Mouse (Mus musculus): ENCODE measurements around the gene Csrnp1. TPM values are rescaled to one million over a fixed set of nuclear protein-coding genes. Genes with fewer than 3 reads are reported as not detected.

Csrnp1 gene
- polyA plus RNA-seq, 1 experiment: 9.2 TPM

- Histone ChIP-seq H3K4me3 (no peak overlapping the region), H3K27me3 (ENCODE audit: control insufficient read depth, insufficient read depth, insufficient read length) (no peaks in the 10 kb centered on the region), H3K4me2 (ENCODE audit: low read depth) (peak overlapping the region; percentile 71), H3K79me2 (ENCODE audit: control insufficient read depth, insufficient read depth) (no peaks in the 10 kb centered on the region), H3K36me3 (ENCODE audit: control insufficient read depth, insufficient read depth) (no peaks in the 10 kb centered on the region), H3ac (ENCODE audit: control insufficient read depth, insufficient read length) (no peak overlapping the region)
- no peak for TF ChIP-seq TCF3 (IDR thresholded peaks at IDR 0.05; ENCODE audit: insufficient read length, low read depth)
- TF ChIP-seq USF1 (IDR thresholded peaks at IDR 0.05; ENCODE audit: low read depth): peak; percentile 93
Measured at GRCm38 (mm10) chr9:120011533-120011932, 27.1 kb upstream of the Csrnp1 start.

GRCm38 (mm10) chr9:120010781-120011511 lies 26.5 kb upstream of the Csrnp1 start:
- H3K27me3 ChIP-seq (ENCODE audit: control insufficient read depth, insufficient read depth, insufficient read length): no peaks in the 10 kb centered on the region
- H3K36me3 ChIP-seq (ENCODE audit: control insufficient read depth, insufficient read depth): no peaks in the 10 kb centered on the region
- no peak for TF ChIP-seq E2F4 (IDR thresholded peaks at IDR 0.05; ENCODE audit: insufficient read depth)
- peak in 2 of 3 experiments; percentile 35 to 58 for TF ChIP-seq MYOG (IDR thresholded peaks at IDR 0.05; ENCODE audit: control insufficient read depth in 1 of 3, insufficient read depth in 1 of 3, insufficient read length in 2 of 3, low read depth in 2 of 3)
- TF ChIP-seq SRF (IDR thresholded peaks at IDR 0.05; ENCODE audit: control insufficient read depth, insufficient read length, low read depth): no peak
- no peak for TF ChIP-seq REST (IDR thresholded peaks at IDR 0.05; ENCODE audit: insufficient read depth, insufficient read length)
- no peak for TF ChIP-seq USF1 (IDR thresholded peaks at IDR 0.05; ENCODE audit: low read depth)
- TF ChIP-seq TCF3 (IDR thresholded peaks at IDR 0.05; ENCODE audit: insufficient read length, low read depth): no peak
- TF ChIP-seq MAX (IDR thresholded peaks at IDR 0.05; ENCODE audit: low read depth): no peak
- TF ChIP-seq POLR2AphosphoS2 (IDR thresholded peaks at IDR 0.05; ENCODE audit: insufficient read length, low read depth): peak; percentile 89
- TF ChIP-seq POLR2A (IDR thresholded peaks at IDR 0.05; ENCODE audit: insufficient read length, low read depth): peak; percentile 38
- no peak for TF ChIP-seq TCF12 (IDR thresholded peaks at IDR 0.05; ENCODE audit: insufficient read depth, poor library complexity, severe bottlenecking)
- no peak for TF ChIP-seq CEBPB (IDR thresholded peaks at IDR 0.05; ENCODE audit: insufficient read depth, poor library complexity, severe bottlenecking)
- peak in 1 of 3 experiments; percentile 60 for TF ChIP-seq MYOD1 (IDR thresholded peaks at IDR 0.05; ENCODE audit: control insufficient read depth in 1 of 3, insufficient read length in 2 of 3, low read depth in 2 of 3)
- H3K4me2 ChIP-seq (ENCODE audit: low read depth): peak overlapping the region; percentile 71
- no peaks in the 10 kb centered on the region for H3K79me2 ChIP-seq (ENCODE audit: control insufficient read depth, insufficient read depth)
- no peak overlapping the region for H3ac ChIP-seq (ENCODE audit: control insufficient read depth, insufficient read length)
- no peak overlapping the region for H3K4me3 ChIP-seq

GRCm38 (mm10) chr9:120009871-120010270 lies 25.4 kb upstream of the Csrnp1 start:
- no peaks in the 10 kb centered on the region for H3K36me3 ChIP-seq (ENCODE audit: control insufficient read depth, insufficient read depth)
- no peak overlapping the region for H3K4me2 ChIP-seq (ENCODE audit: low read depth)
- no peaks in the 10 kb centered on the region for H3K27me3 ChIP-seq (ENCODE audit: control insufficient read depth, insufficient read depth, insufficient read length)
- no peak overlapping the region for H3K4me3 ChIP-seq
- TF ChIP-seq REST (IDR thresholded peaks at IDR 0.05; ENCODE audit: insufficient read depth, insufficient read length) (no peak), MYOD1 (IDR thresholded peaks at IDR 0.05; ENCODE audit: control insufficient read depth in 1 of 3, insufficient read length in 2 of 3, low read depth in 2 of 3) (no peak), POLR2A (IDR thresholded peaks at IDR 0.05; ENCODE audit: insufficient read length, low read depth) (no peak), E2F4 (IDR thresholded peaks at IDR 0.05; ENCODE audit: insufficient read depth) (no peak), POLR2AphosphoS2 (IDR thresholded peaks at IDR 0.05; ENCODE audit: insufficient read length, low read depth) (no peak), MAX (IDR thresholded peaks at IDR 0.05; ENCODE audit: low read depth) (no peak), TCF12 (IDR thresholded peaks at IDR 0.05; ENCODE audit: insufficient read depth, poor library complexity, severe bottlenecking) (no peak), CEBPB (IDR thresholded peaks at IDR 0.05; ENCODE audit: insufficient read depth, poor library complexity, severe bottlenecking) (no peak), TCF3 (IDR thresholded peaks at IDR 0.05; ENCODE audit: insufficient read length, low read depth) (no peak), MYOG (IDR thresholded peaks at IDR 0.05; ENCODE audit: control insufficient read depth in 1 of 3, insufficient read depth in 1 of 3, insufficient read length in 2 of 3, low read depth in 2 of 3) (no peak), USF1 (IDR thresholded peaks at IDR 0.05; ENCODE audit: low read depth) (no peak), SRF (IDR thresholded peaks at IDR 0.05; ENCODE audit: control insufficient read depth, insufficient read length, low read depth) (no peak)
- no peaks in the 10 kb centered on the region for H3K79me2 ChIP-seq (ENCODE audit: control insufficient read depth, insufficient read depth)
- no peak overlapping the region for H3ac ChIP-seq (ENCODE audit: control insufficient read depth, insufficient read length)

- Histone ChIP-seq H3K36me3 (ENCODE audit: control insufficient read depth, insufficient read depth) (no peaks in the 10 kb centered on the region), H3K27me3 (ENCODE audit: control insufficient read depth, insufficient read depth, insufficient read length) (no peaks in the 10 kb centered on the region), H3K79me2 (ENCODE audit: control insufficient read depth, insufficient read depth) (no peaks in the 10 kb centered on the region), H3K4me2 (ENCODE audit: low read depth) (no peak overlapping the region), H3K4me3 (no peak overlapping the region), H3ac (ENCODE audit: control insufficient read depth, insufficient read length) (no peak overlapping the region)
- no peak for TF ChIP-seq POLR2AphosphoS2 (IDR thresholded peaks at IDR 0.05; ENCODE audit: insufficient read length, low read depth)
- no peak for TF ChIP-seq SRF (IDR thresholded peaks at IDR 0.05; ENCODE audit: control insufficient read depth, insufficient read length, low read depth)
- TF ChIP-seq E2F4 (IDR thresholded peaks at IDR 0.05; ENCODE audit: insufficient read depth): no peak
- TF ChIP-seq TCF3 (IDR thresholded peaks at IDR 0.05; ENCODE audit: insufficient read length, low read depth): no peak
- no peak for TF ChIP-seq TCF12 (IDR thresholded peaks at IDR 0.05; ENCODE audit: insufficient read depth, poor library complexity, severe bottlenecking)
- no peak for TF ChIP-seq USF1 (IDR thresholded peaks at IDR 0.05; ENCODE audit: low read depth)
- no peak for TF ChIP-seq POLR2A (IDR thresholded peaks at IDR 0.05; ENCODE audit: insufficient read length, low read depth)
- no peak for TF ChIP-seq CEBPB (IDR thresholded peaks at IDR 0.05; ENCODE audit: insufficient read depth, poor library complexity, severe bottlenecking)
Measured at GRCm38 (mm10) chr9:120009226-120009841, 24.9 kb upstream of the Csrnp1 start.

GRCm38 (mm10) chr9:120007833-120008232 lies 23.4 kb upstream of the Csrnp1 start:
- no peaks in the 10 kb centered on the region for H3K36me3 ChIP-seq (ENCODE audit: control insufficient read depth, insufficient read depth)
- no peaks in the 10 kb centered on the region for H3K79me2 ChIP-seq (ENCODE audit: control insufficient read depth, insufficient read depth)
- H3ac ChIP-seq (ENCODE audit: control insufficient read depth, insufficient read length): no peak overlapping the region
- TF ChIP-seq CEBPB (IDR thresholded peaks at IDR 0.05; ENCODE audit: insufficient read depth, poor library complexity, severe bottlenecking): no peak
- TF ChIP-seq POLR2AphosphoS2 (IDR thresholded peaks at IDR 0.05; ENCODE audit: insufficient read length, low read depth): no peak
- TF ChIP-seq TCF3 (IDR thresholded peaks at IDR 0.05; ENCODE audit: insufficient read length, low read depth): no peak
- TF ChIP-seq TCF12 (IDR thresholded peaks at IDR 0.05; ENCODE audit: insufficient read depth, poor library complexity, severe bottlenecking): no peak
- TF ChIP-seq MAX (IDR thresholded peaks at IDR 0.05; ENCODE audit: low read depth): no peak
- TF ChIP-seq E2F4 (IDR thresholded peaks at IDR 0.05; ENCODE audit: insufficient read depth): no peak
- no peak for TF ChIP-seq USF1 (IDR thresholded peaks at IDR 0.05; ENCODE audit: low read depth)
- TF ChIP-seq SRF (IDR thresholded peaks at IDR 0.05; ENCODE audit: control insufficient read depth, insufficient read length, low read depth): no peak
- no peak for TF ChIP-seq POLR2A (IDR thresholded peaks at IDR 0.05; ENCODE audit: insufficient read length, low read depth)
- no peak for TF ChIP-seq MYOD1 (IDR thresholded peaks at IDR 0.05; ENCODE audit: control insufficient read depth in 1 of 3, insufficient read length in 2 of 3, low read depth in 2 of 3)
- no peak for TF ChIP-seq MYOG (IDR thresholded peaks at IDR 0.05; ENCODE audit: control insufficient read depth in 1 of 3, insufficient read depth in 1 of 3, insufficient read length in 2 of 3, low read depth in 2 of 3)
- TF ChIP-seq REST (IDR thresholded peaks at IDR 0.05; ENCODE audit: insufficient read depth, insufficient read length): no peak
- no peaks in the 10 kb centered on the region for H3K27me3 ChIP-seq (ENCODE audit: control insufficient read depth, insufficient read depth, insufficient read length)
- H3K4me2 ChIP-seq (ENCODE audit: low read depth): no peak overlapping the region
- no peak overlapping the region for H3K4me3 ChIP-seq
